Mouse (Mus musculus): ENCODE measurements around the gene Ldb3. TPM values are rescaled to one million over a fixed set of nuclear protein-coding genes. Genes with fewer than 3 reads are reported as not detected.
A peak's percentile ranks its signal among the peaks of the same experiment; 100 is the strongest.

Gene Ldb3
- total RNA-seq (2014; rRNA removed; ENCODE audit: low replicate concordance) (518 and 526 TPM in 2 replicates), polyA plus RNA-seq (2015; fragmentation: Nextera tagmentation; extraction: Ambion mirVana) (376 and 380 TPM in 2 replicates)

DNA sequence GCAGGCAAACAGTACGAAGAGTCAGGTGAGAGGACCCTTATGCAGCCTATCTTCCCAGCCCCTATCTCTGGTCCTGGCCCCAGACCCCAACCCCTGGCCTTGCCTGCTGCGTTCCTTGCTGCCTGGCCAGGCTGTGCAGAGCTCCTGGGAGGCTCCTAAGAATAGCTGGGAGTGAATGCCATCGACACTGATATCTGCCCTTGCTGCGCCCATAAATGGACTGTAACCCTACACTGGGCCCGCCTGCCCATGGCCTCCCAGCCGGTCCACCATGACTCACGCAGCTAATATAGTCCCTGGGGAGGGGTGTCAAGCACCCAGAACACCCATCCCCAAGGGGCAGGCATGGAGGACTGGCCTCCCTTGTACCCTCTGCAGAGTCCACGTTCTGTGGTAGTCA lies at the start of gene Ldb3:
Ldb3 (minus strand) TSS at position 185 of the 400 bp plus-strand sequence.
- H3K27ac ChIP-seq (ENCODE audit: low read depth): peak within 1 kb of the TSS; percentile 100
- peak; percentile 73 for ATAC-seq (ENCODE audit: insufficient read depth, low read depth)
- H3K9ac ChIP-seq (replicated peaks; ENCODE audit: low read depth, low read length): peak within 1 kb of the TSS; percentile 94
- DNase-seq (ENCODE audit: low spot score): peak; percentile 93
- peak within 1 kb of the TSS; percentile 61 for H3K4me2 ChIP-seq (ENCODE audit: low read depth, low read length)
- peaks cover 16% of the 10 kb centered on the region; the same call in 1 of the 2 replicates for H3K36me3 ChIP-seq (replicated peaks; ENCODE audit: control insufficient read depth, insufficient read depth, low read length)
- H3K4me3 ChIP-seq (ENCODE audit: low read depth, low read length): peak within 1 kb of the TSS; percentile 64
- H3K9me3 ChIP-seq (replicated peaks; ENCODE audit: control insufficient read depth, low read length): no peaks in the 10 kb centered on the region
- TF ChIP-seq EP300 (IDR thresholded peaks at IDR 0.05; ENCODE audit: low read depth) (peak; percentile 76; the same call in 1 of the 2 replicates), CTCF (IDR thresholded peaks at IDR 0.05; ENCODE audit: low read depth) (no peak)
- peaks cover 45% of the 10 kb centered on the region for H3K4me1 ChIP-seq (ENCODE audit: control insufficient read depth, insufficient read depth)
- WGBS: 17% methylated on average over 8 of the region's 8 CpGs
- no peaks in the 10 kb centered on the region for H3K27me3 ChIP-seq (ENCODE audit: control insufficient read depth, insufficient read depth, low read length)

DNA sequence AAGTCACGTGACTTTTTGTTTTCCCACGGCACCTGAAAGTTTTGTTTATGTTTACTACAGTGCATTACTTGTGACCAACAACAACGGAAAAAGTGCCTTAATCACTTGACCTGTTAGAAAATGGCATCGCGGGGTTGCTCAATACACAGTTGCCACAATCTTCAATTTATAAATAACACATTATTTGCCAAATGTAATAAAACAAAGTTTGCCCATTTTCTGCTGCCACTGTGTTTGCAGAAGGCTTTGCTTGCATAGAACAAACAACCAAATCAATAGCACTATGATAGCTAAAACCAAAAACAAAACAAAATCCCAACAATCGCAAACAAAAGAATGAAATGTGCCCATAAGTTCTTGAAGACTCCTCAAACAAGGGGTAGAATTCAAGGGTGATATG lies 47.2 kb upstream of the Ldb3 start:
- no peak for DNase-seq (ENCODE audit: low spot score)
- H3K4me3 ChIP-seq (ENCODE audit: low read depth, low read length): no peak overlapping the region
- WGBS: 82% methylated on average over 6 of the region's 6 CpGs
- H3K36me3 ChIP-seq (replicated peaks; ENCODE audit: control insufficient read depth, insufficient read depth, low read length): no peaks in the 10 kb centered on the region
- H3K9me3 ChIP-seq (replicated peaks; ENCODE audit: control insufficient read depth, low read length): no peaks in the 10 kb centered on the region
- TF ChIP-seq CTCF (IDR thresholded peaks at IDR 0.05; ENCODE audit: low read depth): no peak
- TF ChIP-seq EP300 (IDR thresholded peaks at IDR 0.05; ENCODE audit: low read depth): no peak
- no peak overlapping the region for H3K27ac ChIP-seq (ENCODE audit: low read depth)
- no peak overlapping the region for H3K9ac ChIP-seq (replicated peaks; ENCODE audit: low read depth, low read length)
- no peaks in the 10 kb centered on the region for H3K4me1 ChIP-seq (ENCODE audit: control insufficient read depth, insufficient read depth)
- H3K27me3 ChIP-seq (ENCODE audit: control insufficient read depth, insufficient read depth, low read length): no peaks in the 10 kb centered on the region
- H3K4me2 ChIP-seq (ENCODE audit: low read depth, low read length): no peak overlapping the region
- ATAC-seq (ENCODE audit: insufficient read depth, low read depth): no peak

DNA sequence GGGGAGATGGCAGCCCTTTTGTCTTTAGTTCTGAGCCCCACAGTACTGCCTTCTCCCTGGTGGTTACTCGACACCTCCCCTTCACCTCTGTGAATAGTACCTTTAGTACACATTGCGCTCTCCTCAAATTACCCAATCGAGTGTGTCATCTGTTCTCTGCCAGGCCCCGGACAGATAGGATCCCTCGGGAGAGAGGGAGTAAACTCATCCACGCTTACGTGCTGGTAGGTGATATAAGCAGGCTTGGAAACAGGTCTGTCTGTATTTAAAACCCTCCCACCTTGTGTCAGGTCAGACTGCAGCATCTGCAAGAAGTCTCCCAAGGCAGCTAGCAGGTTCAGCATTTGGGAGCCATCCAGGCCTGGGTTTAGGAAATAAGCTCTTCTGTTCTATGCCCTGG lies 46.7 kb upstream of the Ldb3 start:
- H3K9me3 ChIP-seq (replicated peaks; ENCODE audit: control insufficient read depth, low read length): no peaks in the 10 kb centered on the region
- TF ChIP-seq CTCF (IDR thresholded peaks at IDR 0.05; ENCODE audit: low read depth) (no peak), EP300 (IDR thresholded peaks at IDR 0.05; ENCODE audit: low read depth) (no peak)
- DNase-seq (ENCODE audit: low spot score) (no peak), ATAC-seq (ENCODE audit: insufficient read depth, low read depth) (no peak)
- no peak overlapping the region for H3K4me3 ChIP-seq (ENCODE audit: low read depth, low read length)
- no peaks in the 10 kb centered on the region for H3K27me3 ChIP-seq (ENCODE audit: control insufficient read depth, insufficient read depth, low read length)
- H3K9ac ChIP-seq (replicated peaks; ENCODE audit: low read depth, low read length): no peak overlapping the region
- 37% methylated on average over 7 of the region's 7 CpGs for WGBS
- H3K27ac ChIP-seq (ENCODE audit: low read depth): no peak overlapping the region
- no peaks in the 10 kb centered on the region for H3K36me3 ChIP-seq (replicated peaks; ENCODE audit: control insufficient read depth, insufficient read depth, low read length)
- H3K4me1 ChIP-seq (ENCODE audit: control insufficient read depth, insufficient read depth): no peaks in the 10 kb centered on the region
- H3K4me2 ChIP-seq (ENCODE audit: low read depth, low read length): no peak overlapping the region

DNA sequence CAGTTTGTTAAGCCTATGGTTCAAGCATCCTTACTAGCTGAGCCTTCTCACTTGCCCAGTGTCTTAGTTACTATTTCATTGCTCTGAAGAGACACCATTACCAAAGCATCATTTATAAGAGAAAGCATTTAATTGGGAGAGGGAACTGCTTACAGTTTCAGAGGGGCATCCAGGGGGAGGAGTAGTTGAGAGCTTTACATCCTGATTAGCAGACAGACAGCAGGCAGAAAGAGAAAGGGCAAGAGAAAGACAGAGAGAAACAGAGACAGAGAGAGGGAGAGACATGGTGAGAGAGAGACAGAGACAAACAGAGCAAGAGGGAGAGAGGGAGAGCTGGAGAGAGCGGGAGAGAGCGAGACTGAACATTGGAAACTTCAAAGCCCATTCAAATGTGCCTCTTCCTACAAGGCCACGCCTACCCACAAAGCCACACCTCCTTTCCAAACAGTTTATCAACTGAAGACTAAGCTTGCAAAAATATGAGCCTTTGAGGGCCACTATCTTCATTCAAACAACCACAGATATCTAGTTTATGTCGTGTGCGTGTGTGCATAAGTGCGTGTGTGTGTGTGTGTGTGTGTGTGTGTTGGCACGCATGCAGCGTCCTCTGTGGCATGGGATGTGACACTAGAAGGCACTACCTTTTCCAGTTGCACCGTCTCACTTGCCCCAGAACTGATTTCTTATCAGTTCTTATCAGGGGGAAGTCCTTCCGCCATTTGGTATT lies 44.4 kb upstream of the Ldb3 start:
- H3K36me3 ChIP-seq (replicated peaks; ENCODE audit: control insufficient read depth, insufficient read depth, low read length): no peaks in the 10 kb centered on the region
- TF ChIP-seq EP300 (IDR thresholded peaks at IDR 0.05; ENCODE audit: low read depth) (no peak), CTCF (IDR thresholded peaks at IDR 0.05; ENCODE audit: low read depth) (no peak)
- no peak overlapping the region for H3K4me2 ChIP-seq (ENCODE audit: low read depth, low read length)
- ATAC-seq (ENCODE audit: insufficient read depth, low read depth) (no peak), DNase-seq (ENCODE audit: low spot score) (no peak)
- no peak overlapping the region for H3K4me3 ChIP-seq (ENCODE audit: low read depth, low read length)
- H3K27me3 ChIP-seq (ENCODE audit: control insufficient read depth, insufficient read depth, low read length): no peaks in the 10 kb centered on the region
- no peak overlapping the region for H3K27ac ChIP-seq (ENCODE audit: low read depth)
- WGBS: 62% methylated on average over 10 of the region's 10 CpGs
- no peak overlapping the region for H3K9ac ChIP-seq (replicated peaks; ENCODE audit: low read depth, low read length)
- no peaks in the 10 kb centered on the region for H3K9me3 ChIP-seq (replicated peaks; ENCODE audit: control insufficient read depth, low read length)
- no peaks in the 10 kb centered on the region for H3K4me1 ChIP-seq (ENCODE audit: control insufficient read depth, insufficient read depth)

DNA sequence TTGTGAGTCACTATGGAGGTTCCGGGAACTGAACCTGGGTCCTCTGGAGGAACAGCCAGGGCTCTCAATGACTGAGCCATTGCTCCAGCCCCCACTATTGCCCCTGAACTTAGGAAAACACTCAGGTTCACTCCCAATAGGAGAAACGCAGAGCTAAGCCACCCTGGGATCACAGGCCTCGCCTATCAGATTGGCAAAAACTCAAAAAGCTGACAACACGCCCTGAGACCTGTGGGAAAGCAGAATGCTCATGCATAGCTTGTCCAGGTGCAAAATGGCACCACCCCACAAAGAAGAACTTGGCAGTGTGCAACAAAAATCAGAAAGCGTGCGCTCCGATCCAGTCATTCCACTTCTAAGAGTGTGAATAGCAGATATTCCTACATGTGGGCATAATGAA lies 38.3 kb upstream of the Ldb3 start:
- no peak overlapping the region for H3K4me3 ChIP-seq (ENCODE audit: low read depth, low read length)
- TF ChIP-seq EP300 (IDR thresholded peaks at IDR 0.05; ENCODE audit: low read depth) (no peak), CTCF (IDR thresholded peaks at IDR 0.05; ENCODE audit: low read depth) (no peak)
- H3K36me3 ChIP-seq (replicated peaks; ENCODE audit: control insufficient read depth, insufficient read depth, low read length): no peaks in the 10 kb centered on the region
- H3K27me3 ChIP-seq (ENCODE audit: control insufficient read depth, insufficient read depth, low read length): no peaks in the 10 kb centered on the region
- H3K4me2 ChIP-seq (ENCODE audit: low read depth, low read length): no peak overlapping the region
- H3K9me3 ChIP-seq (replicated peaks; ENCODE audit: control insufficient read depth, low read length): no peaks in the 10 kb centered on the region
- no peak overlapping the region for H3K27ac ChIP-seq (ENCODE audit: low read depth)
- DNase-seq (ENCODE audit: low spot score): no peak
- ATAC-seq (ENCODE audit: insufficient read depth, low read depth): no peak
- H3K4me1 ChIP-seq (ENCODE audit: control insufficient read depth, insufficient read depth): no peaks in the 10 kb centered on the region
- WGBS: 65% methylated on average over 7 of the region's 7 CpGs
- H3K9ac ChIP-seq (replicated peaks; ENCODE audit: low read depth, low read length): no peak overlapping the region
